Mouse (Mus musculus) kidney, adult 8-10 months (tissue): Measurements from ENCODE around the gene Gnai3.

Experiments
- DNase-seq, 2 experiments: peaks; one replicate each; pipeline ENCODE4 v3.0.0; 2022

Gnai3 gene

DNA sequence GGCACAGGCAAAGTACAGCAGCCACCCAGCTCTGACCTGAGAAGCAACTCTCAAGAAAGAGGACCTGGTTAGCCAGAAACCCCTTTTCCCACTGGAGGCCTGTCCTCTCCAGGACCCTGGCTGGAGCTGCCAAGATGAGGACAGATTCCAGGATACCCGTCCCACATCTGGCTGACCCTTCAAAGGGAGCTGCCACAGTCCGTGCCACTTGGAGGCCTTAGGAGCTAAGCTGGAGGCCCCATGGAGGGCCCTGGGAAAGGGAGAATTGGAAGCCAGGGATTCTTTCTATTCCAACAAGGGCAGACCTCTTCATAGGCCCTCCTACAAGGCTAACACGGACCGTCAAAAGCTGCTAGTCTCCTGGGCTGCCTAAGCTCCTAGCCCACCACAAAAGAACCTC lies 64.3 kb downstream of the Gnai3 start:
- no peak for DNase-seq

DNA sequence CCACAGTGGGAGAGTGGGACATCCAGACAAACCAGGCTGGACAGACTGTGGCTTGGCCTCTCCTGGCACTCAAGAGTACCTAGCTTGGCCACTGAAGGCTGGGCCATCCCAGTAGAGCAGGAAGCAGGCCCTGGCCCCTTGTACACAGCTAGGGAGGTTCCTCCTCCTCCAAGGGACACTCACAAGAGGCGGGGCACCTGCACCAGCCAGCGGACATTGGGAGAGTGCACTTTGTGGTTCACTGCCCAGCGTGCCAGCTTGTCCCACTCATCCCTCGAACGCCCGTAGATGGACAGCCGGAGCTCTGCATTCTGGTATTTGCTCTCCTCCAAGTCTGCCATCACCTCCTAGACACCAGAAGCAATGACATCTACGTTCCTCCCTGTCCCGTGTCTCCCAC lies 69.1 kb downstream of the Gnai3 start:
- DNase-seq = peak in 1 of 2 experiments; percentile 61

DNA sequence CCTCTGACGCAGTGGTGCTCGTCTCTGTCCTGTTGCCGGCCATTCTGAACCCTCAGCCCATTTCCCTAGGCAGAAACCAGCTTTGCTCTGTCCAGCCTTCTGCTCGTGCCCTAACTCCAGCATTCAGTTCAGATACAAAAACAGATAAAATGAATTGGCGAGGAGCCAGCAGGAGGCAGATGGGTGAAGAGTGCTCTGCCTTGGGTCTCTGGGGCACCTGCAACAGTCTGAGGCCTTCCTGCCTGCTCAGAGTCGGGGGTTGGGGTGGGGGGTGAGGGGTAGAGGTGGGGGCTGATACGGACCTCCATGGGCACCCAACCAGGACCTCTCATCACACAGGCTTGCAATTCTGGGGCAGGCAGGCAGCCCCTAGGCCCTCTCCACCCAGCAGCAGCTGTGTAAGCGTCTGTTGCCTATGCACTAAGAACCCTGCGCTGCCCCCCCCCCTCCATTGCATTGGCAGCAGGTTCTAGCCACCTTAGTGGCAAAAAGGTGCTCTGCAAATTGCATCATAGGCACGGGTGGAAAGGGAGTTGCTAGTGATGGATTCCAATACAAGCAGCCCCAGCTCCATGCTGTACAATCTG lies 72.9 kb downstream of the Gnai3 start:
- DNase-seq = no peak

DNA sequence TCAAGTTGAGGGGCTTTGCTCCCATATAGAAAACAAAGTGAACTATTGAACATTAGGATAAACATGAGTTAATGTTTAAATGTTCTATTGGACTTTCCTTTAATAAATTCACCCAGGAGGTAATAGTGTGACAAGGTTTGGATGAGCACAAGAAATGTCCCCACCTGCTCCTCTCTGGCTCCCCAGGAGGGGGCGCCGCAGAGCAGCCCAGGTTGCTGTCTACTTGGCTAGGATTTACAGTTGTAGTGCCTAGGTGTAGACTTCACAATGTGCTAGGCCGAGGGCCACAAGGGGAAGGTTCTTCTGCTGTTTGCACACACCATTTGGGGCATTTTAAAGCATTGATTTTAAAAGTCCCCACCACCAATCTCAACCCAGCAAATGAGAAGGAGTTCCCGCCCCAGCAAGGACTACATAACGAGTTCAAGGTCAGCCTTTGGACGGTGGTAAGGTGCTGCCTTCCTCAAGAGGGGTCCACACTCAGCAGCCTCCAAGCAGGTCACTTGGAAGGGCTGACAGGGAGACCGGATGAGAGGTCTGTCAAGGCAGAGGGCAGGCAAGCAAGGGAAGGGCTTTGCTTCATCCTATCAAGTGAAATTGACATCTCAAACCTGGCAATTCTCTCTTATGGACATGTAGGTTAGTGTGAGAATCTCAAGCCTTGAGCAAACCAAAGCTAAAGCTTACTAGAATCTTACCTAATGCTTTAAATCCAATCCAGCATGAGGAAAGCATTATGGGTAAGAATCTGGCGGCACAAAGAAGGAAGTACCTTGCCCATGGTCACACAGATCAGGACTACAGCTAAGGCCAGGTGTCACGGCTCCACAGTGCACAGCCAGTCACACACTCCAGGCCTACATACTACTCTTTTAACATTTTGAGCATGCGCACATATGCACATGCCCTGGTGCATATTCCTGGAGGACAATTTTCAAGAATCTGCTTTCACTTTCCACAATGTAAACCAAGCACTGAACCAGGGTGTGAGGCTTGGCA lies 75.4 kb downstream of the Gnai3 start:
- peak; percentile 83 to 89 for DNase-seq

DNA sequence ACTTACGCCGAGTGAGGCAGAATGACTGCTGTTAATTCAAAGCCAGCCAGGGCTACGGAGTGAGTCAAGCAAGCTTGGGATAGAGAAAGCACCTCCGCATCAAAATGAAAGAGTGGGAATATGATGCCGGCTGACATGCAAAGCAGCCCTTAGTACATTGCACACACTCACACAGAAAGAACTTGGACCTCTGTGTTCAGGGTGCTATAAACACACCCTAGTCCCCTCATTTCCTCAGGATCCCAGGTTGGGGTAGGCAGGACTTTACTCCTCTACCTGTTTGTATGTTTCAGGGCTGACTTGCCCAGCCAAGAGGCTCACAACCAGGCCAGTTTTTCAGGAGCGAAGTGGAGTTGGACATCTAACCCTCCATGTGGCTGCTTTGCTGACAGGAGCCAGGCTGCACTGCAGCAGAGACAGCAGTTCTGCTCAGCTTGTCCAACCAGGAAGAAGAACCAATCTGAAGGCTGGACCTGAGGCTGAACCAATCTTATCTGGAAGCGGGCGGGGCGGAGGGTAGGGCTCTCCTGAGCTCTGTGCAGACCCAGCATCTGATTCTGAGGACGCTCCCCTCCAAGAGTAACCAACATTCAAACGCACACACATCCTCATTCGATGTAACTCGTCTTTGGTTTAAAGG lies 76.6 kb downstream of the Gnai3 start:
- DNase-seq = peak; percentile 75 to 83

DNA sequence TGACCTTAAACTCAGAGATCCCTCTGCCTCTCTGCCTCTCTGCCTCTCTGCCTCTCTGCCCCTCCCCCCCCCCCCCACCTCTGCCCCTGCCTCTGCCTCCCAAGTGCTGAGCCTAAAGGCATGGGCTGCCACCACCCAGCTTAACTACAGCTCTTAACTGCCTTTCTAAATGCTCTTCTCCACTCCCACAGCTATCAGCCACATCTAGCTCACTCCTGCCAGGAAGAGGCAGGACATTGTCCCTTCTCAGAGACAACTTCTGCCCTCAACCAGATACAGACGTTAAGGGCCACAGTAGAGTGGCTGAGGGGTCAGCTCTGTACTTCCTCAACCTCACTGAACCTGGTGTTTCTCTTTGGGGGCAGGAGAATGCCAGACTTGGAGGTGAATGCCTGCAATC lies 77.1 kb downstream of the Gnai3 start:
- DNase-seq = no peak

DNA sequence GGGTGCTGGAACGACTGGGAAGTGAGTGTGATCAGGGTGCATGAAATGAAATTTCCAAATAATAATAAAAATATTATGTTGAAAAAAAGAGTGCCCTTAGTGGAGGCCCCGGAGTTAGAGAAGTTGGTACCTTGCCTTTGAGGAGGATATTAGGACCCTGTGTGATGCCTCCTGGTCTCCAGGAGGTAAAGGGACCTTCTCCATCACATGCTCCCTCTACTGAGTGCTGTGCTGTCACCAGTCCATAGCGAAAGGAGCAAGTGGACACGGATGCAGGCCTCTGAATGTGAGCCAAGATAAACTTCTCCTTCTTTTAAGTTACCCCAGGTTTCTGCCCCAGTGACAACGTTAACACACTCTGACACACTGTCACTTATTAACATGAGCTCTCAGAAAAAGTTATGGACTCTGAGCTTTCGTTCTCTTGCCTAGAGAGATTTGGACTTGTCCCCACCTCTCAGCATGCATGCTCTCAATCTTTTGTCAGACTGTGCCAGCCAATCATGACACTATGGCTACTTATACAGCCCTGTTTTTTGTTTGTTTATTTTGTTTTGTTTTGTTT lies 78.5 kb downstream of the Gnai3 start:
- peak; percentile 60 to 86 for DNase-seq

DNA sequence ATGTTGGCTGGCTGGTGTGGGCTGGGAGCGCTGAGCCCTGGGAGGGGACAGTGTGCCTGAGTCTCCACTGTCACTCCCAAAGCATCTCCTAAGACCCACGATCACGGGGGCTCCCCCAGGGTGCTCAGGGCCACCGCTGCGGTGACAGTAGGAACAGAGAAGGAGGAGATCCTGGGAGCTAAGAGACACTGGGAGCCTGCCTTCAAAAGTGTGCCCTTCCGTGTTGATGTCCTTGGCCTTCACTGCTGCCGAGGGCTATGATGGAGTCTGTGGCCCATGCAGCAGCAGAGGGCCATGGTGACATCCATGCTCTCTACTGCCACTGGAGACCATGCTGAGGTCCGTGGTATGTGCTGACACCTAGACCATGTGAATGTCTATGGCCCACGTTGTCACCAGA lies 80.4 kb downstream of the Gnai3 start:
- no peak for DNase-seq

DNA sequence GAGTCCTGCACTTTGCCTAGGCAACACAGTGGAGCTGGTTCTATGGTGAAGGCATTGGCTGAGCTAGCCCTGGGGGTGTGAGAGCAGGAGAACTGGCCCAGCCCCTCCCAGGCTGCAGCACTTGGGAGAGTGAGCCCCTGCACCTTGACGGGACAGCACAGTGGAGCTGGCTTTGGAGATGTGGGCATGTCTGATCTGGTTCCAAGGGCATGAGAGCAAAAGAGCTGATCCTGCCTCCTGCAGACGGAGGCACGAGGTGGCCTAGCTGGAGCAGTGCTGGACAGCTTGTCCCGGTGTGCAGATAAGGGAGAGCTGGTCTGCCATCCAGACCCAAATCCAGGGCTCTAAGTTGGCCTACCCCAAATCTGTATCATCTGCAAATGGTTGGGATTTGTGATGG lies 81.3 kb downstream of the Gnai3 start:
- DNase-seq = no peak

DNA sequence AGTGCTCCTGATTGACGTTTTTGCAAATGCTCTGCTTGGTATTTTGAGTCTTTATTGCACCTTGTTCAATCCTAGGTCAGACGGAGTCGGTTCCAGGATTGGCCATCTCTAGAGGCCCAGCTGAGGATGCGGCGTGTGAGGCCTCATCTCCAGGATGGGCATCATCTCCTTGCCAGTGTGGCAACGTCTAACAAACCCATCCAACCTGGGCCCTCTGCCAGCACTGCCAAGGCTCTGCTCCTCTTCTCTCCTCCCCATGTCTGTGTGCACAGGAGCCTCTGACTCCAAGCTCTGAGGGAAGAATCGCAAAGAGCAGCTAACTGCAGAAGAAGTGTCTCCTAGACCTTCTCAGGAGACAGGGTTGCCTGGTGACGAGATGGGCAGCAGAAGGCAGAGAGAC lies 83.3 kb downstream of the Gnai3 start:
- no peak for DNase-seq

DNA sequence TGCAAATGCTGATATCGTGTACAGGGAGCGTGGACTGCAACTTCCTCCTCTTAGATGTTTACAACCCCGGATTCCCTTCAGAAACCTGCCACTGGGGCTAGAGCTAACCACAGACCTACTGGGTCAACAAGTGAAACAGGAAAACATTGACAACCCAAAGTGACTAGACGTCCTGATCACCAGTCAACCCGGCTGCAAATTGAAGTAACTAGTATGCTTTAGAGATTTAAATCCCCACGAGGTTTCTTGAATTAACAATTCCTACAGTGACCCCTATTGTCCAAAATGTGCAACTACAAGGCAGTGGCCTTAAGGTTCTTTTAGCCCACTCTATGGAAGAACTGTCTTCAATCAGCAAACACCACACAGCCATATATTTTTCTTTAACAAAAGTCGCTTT lies 84.5 kb downstream of the Gnai3 start:
- peak in 1 of 2 experiments; percentile 62 for DNase-seq
